Mouse (Mus musculus): ENCODE results near the gene Ryr2.
"Not testable (repeated sequence)": the region's sequence is repeated elsewhere in the genome, so short reads cannot be mapped to it uniquely, and the experiment has no call there.

Ryr2 gene

DNA sequence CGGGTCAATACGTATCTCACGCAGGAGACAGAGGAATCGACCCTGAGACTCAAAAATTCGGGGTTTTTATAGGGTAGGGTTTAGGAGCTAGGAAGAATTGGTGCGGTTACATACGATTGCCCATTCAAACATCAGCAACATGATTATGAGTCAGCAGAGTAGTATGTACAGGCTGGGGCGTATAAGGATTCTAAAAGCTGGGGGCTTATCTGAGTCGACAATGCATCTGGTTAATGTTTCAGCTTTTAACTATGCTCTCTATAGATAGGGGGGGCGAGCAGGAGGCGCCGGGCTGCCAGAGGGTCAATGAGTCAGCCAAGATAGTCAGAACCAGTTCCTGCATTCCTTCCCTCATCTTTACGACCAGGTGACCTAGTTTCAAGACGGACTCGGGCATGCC, 557.6 kb downstream of the Ryr2 start:
- not testable (repeated sequence) for DNase-seq (ENCODE audit: low spot score in 2 of 2)

DNA sequence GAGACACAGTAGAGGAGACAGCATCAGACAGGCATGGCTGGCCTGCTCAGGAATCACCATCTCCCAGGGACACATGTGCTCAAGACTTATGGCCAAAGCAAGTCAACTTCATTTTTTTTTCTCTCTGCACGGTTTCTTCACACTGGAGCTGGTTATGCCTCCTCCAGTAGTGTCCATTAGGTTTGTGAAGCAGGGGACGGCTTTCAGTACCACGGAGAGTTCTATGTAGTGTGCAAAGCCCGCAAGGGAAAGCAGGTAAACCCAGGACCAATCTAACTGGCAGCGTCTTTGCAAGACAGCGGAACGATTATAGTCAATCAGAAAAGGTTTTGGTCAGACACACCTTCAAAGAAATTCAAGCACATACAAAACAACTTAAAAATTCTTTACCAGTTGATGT, 560.9 kb downstream of the Ryr2 start:
- no peak for DNase-seq (ENCODE audit: low spot score in 2 of 2)

DNA sequence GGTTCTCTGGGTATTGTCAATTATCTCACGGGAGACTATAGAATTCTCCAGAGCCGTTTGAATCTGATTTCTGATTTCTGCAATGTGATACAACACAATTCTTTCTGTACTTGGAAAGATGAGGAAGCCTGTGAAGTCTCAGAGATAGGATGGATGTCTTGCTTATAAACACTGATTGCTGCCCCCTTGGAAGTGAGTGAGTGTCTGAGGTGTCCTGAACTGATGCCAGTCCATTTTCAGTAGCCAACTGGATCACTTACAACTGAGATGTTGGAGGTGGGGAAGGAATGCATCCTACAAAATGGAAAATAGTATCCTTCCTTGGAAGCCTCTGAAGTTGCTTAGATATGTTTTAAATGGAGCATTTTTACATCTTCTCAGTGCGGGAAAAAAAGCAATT, 564.2 kb downstream of the Ryr2 start:
- no peak for DNase-seq (ENCODE audit: low spot score in 2 of 2)

DNA sequence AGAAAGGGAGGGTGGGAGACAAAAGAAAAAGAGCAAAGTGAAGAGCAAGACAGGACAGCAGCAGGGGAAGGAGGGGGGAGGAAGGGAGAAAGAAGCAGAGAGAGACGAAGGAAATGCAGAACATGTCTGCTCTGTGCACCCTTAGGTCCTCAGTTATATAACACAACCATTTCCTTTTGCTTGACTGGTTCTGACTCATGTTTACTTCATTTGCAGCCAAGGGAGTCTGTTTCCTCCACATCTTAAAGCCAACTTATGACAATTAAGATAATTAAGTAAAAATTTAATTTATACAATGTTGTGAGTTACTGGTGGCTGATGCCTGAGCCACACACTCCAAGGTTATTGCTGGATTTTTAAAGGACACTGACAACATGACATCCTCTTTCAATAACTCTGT, 569.9 kb downstream of the Ryr2 start:
- no peak for DNase-seq (ENCODE audit: low spot score in 2 of 2)

DNA sequence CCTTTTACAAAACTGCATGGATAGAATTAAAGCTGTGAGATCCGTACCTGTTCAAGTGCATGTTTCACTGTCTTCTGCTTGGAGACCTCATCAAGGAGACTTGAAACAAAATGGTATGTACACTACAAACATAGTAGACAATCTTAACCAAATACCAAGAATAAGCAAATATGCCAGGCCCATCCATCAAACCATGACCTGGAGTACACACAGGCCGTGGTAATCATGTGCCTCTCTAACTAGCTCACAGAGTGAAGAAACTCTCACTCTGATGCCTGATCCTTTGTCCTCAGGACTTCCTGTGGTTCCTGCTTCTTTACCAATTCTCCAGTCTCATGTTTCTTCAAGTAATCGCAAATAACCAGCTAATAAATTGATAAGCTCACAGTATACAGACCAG, 570.9 kb downstream of the Ryr2 start:
- DNase-seq (ENCODE audit: low spot score in 2 of 2): no peak

DNA sequence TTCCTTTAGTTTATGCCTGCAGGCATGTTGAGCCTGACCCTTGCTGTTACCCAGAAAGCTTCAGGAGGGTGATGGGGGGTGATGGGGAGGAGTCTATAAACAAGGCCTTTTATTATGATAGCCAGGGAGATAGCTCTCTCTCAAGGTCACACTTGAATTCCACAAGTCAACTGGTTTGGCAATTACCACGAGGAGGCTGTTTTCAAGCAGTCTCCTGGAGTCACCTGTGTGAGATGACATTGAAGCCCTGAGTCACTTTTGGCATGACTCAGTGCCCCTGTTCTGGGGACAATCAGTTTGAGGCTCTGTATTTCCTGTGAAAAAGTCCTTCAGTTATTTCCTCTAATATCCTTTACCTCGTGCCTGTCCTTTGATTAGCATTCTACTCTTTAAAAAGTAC, 573.5 kb downstream of the Ryr2 start:
- no peak for DNase-seq (ENCODE audit: low spot score in 2 of 2)

DNA sequence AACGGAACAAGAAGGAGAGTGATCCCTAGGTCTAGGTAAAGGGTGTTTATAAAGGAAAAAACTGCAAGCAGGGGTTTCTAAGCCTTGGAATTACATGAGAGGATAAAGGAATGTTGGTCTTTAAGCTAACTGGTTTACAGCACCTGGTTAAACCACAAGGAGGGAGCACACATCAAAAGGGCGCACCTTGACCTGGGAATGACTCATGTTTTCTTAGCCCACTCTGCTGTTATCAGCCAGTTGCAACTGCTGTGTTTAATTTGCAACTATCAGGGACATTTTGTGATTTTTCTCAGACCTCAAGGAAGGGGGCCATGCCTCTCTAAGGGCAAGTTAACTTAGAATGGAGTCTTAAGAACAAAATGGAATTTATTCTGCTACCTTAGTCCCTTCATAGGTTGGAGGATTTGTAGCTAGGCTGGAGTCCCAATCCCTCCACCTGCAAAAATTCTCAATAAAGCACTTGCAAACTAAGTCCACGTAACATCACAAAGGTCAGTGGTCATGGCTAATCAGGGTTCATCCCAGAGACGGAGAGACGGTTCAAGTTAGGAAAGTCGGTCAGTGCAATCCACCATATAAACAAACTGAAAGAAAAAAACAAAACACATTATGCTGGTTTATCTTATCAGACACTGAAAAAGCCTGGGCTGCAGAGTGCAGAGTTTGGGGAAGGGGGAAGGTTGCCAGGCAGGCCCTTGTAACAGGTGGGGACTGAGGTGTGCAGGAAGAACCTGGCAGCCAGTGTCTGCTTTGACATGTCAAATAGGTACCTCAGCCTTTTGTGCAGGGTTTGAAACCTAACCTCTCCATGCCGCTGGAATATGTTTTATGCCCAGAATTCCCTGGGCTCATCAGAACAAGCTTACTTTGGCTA, 574.5 kb downstream of the Ryr2 start:
- no peak for DNase-seq (ENCODE audit: low spot score in 2 of 2)

DNA sequence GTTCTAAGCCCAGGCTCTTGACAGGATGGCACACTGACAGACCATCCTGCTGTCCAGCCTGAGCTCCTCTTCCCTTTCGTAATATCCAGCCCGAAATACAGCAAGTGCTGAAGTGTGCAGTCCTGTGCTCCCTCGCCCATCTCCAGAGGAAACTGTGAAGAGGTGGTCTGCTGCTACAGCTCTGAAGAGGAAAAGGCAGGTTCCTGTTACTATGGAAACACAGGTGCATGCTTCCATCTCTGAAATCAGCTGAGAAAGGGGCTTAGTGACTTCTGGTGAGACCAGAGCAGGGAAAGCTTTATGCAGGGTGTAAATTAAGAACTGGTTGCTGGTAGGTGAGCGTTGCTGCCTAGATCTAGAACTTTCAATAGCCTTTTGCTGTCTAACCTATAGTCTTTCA, 583.1 kb downstream of the Ryr2 start:
- no peak for DNase-seq (ENCODE audit: low spot score in 2 of 2)

DNA sequence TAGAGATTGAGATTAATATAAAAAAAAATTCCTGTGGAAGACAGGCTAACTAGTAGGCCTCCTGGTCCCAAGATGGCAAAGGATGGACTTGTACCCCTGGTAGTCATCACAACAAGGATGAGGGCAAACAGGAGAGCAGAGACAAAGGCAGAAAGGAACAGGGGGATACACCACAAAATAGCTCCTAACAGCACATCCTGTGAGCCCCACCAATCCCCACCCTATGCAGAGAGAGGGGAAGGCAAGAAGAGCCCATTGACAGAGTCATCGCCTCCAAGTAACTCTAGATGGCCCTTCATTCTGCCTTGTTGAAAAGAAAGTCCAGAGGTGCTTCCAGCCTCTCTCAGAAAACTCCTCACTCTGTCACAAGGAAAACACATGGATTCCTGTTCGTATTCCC, 586.0 kb downstream of the Ryr2 start:
- no peak for DNase-seq (ENCODE audit: low spot score in 2 of 2)

DNA sequence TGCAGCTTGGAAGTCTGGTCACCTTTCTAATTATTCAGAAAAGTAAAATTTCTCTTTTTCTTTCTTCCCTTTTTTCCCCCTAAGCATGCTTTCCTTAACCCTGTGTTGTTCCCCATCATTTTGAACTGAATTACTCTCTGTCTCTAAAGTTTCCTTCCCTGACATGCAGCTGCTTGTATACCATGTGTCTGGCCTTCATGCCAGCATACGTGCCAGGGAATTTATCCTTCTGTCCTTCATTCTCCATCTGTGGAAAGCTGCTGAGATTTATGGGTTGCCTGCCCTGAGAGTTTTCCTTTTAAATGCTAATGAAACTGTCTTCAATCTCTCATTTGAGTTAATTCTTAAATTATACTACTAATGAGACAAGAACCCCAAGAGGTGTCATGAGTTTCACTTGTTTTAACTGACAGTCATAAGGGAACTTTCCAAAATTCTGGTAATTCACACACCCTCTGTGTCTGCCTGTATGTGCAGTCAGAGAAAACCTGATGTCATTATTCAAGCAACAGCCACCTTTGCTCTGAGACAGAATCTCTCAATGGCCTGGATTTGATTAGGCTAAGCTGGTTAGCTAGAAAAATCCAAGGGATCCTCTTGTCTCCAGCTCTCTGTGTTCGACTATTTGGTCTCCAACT, 595.1 kb downstream of the Ryr2 start:
- no peak for DNase-seq (ENCODE audit: low spot score in 2 of 2)
